Mouse (Mus musculus): ENCODE measurements around the gene Espl1.
"Not testable (repeated sequence)": the region's sequence is repeated elsewhere in the genome, so short reads cannot be mapped to it uniquely, and the experiment has no call there.

Espl1 gene

DNA sequence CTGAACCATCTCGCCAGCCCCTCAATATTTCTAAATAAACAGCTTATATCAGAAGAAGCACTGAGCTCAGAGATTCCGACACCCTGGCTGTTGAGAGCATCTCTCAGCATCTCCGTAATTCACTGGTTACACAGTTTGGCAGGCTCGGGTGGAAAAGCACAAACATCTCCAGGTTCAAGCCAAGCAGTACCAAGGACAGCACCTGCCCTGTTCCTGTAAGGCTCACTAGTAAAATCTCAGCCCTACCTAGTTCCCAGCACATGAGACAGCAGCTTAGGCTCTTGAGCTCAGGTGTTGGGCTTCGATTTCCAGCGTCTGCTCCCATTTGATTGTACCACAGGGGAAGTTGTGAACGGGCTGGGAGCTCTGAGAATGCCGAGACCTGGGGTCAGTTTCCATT lies 39.2 kb downstream of the Espl1 start:
- DNase-seq (ENCODE audit: low spot score): no peak

DNA sequence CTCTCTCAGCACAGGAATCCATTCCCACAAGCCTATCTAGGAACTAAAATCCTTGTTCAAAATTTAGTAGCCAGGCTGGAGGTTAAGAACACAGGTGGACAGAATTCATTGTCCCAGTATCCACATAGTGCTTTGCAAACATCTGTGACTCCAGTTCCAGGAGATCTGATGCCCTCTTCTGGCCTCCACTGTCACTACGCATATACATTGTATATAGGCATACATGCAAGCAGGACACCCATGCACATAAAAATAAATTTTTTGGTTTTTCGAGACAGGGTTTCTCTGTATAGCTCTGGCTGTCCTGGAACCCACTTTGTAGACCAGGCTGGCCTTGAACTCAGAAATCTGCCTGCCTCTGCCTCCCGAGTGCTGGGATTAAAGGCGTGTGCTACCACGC lies 39.9 kb downstream of the Espl1 start:
- DNase-seq (ENCODE audit: low spot score): not testable (repeated sequence)

DNA sequence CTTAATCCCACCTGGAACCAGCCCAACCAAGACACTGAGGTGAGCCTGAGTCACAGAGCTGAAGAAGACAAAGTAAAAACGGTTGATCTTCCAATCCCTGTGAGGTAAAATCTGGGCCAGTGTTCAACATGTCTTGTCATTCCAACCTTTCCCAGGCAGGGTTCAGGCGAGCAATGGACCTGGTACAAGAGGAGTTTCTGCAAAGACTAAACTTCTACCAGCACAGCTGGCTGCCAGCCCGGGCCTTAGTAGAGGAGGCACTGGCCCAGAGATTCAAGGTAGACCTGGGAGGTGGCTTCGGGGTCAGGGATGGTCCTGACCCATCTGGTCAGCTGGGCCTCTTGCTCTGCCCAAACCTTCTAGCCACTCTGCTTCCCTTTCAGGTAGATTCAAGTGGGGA lies 40.9 kb downstream of the Espl1 start:
- DNase-seq (ENCODE audit: low spot score): no peak

DNA sequence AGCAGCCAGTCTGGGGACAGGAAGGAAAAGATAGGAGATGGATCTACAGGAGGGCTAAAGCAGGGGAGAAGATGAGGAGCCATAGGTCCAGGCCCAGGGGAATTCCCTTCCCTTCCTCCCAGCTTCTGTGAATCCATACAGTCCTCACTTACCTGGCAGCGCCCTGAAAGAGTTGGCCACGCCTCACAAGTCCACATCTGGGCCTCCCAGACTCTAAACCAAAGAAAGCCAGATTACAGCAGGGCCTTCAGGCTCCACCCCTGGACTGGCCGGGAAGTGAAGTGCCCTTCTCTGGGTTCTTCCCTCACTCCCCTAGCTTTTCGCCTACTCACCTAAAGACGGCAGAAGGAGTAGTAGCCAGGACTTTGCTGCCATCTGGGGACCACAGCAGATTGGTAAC lies 43.5 kb downstream of the Espl1 start:
- DNase-seq (ENCODE audit: low spot score): no peak

DNA sequence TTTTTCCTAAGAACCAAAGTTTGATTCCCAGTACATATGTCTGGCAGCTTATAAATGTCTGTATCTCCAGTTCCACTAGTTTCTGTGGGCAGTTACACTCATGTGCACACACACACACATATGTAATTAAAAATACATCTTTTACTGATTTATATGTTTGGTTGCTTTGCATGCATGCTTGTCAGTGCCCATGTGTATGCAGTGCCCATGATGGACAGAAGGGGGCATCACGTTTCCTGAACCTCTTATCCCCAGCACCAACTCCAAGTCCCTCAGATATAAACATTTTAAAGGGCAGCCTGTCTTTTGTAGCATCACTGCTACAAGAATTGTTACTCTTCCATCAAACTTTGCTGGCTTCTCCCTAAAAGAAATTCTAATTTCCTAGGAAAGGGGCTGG lies 45.5 kb downstream of the Espl1 start:
- DNase-seq (ENCODE audit: low spot score): peak; percentile 55

DNA sequence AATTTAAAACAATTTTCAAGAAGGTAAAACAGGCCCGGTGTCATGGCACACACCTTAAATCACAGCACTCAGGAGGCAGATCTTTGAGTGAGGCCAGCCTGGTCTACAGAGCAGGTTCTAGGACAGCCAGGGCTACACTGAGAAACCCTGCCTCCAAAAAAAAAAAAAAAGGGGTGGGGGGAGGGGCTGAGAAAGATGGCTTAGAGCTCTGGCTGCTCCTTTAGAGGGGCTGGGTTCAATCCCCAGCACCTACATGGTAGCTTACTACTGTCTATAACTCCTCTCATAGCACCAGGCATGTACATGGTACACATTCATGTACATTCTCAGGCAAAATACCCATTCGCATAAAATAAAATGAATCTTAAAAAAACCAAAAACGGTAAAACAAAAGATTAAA lies 48.4 kb downstream of the Espl1 start:
- no peak for DNase-seq (ENCODE audit: low spot score)

DNA sequence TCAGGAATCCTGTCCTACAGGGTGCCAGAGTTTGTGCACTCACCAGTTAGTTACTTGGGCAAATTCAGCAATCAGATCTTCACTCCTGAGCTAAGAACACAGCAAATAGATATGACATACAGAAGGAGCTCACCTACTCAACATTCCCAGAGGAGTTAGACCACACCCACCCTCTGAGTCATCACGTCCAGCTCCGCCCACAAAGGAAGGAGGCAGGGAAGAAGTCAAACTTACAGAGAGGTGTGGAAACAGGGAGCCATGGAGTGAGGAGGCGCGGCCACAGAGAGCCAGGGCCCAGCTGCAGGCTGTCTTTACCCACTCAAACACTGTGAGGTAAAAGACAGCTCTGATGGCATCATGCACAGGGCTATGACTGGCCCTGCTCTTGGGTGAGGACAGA lies 50.4 kb downstream of the Espl1 start:
- DNase-seq (ENCODE audit: low spot score): no peak

DNA sequence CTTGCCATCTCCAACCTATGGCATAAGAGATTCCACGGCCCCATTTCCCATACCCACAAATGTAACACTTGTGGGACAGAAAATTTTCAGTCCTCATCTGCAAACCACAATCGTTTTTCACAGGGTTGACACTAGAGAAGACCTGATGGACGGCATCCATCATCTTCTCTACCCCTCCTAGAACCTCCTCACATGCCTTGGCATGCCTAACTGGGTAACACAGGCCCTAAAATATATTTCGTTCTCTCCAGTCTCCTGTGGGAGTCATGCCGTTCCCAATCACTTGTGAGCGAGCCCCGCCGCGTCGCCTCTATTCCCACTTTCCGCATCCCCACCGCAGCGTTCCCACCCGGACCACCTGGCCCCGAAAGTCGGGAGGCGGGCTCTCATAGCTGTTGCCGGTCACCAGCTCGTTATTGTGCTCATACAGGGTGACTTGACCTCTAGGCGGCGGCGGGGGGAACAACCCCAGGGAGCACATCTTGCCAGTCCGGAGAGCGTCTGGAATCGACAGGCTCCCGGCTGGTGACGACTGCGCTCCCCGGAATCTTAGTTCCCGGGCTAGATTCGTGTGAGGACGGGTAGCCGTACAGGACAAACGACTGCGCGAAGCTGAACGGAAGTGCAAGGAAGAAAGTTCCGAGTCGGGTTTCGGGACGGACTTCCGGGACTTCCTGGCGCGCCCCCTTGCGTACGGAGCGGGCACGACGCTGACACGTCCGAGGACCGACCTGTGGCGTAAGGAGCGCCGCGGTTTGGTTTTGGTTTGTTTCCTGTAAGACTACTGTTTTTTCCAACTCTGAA lies 54.3 kb downstream of the Espl1 start, which contains the start of gene Aaas:
Gene Aaas (minus strand): TSS at position 634 of the 804 bp plus-strand sequence.
- DNase-seq (ENCODE audit: low spot score): peak; percentile 96

DNA sequence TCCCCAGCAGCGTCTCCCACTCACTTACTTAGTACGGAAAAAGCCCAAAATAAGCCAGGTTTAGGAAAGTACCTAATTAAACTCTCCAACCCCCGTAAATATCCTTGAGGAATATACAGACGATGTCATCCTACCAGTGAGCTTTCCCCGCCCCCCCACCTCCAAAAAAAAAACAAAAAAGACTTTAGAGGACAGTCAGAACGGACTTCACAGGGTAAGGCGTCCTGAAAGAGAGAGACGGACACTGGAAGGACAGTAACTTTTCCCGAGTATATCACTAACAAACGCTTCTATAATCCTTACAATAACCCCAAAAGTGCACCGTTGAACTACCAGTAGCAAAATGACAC lies 54.9 kb downstream of the Espl1 start:
- no peak for DNase-seq (ENCODE audit: low spot score)

DNA sequence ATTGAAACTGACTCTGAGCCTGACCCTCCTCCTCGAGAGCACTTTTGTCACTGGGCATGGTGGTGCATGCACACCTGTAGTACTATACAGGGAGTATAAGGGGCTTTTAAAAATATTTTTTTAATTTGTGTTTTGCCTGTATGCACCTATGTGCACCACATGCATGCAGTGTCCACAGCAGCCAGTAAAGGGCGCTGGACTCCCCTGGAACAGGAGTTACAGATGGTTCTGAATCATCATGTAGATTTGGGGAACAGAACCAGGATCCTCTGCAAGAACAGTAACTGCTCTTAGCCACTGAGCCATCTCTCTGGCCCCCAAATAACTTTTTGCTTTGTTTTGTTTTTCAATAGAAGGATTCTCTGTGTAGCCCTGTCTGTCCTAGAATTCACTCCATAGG lies 56.1 kb downstream of the Espl1 start:
- DNase-seq (ENCODE audit: low spot score): no peak

DNA sequence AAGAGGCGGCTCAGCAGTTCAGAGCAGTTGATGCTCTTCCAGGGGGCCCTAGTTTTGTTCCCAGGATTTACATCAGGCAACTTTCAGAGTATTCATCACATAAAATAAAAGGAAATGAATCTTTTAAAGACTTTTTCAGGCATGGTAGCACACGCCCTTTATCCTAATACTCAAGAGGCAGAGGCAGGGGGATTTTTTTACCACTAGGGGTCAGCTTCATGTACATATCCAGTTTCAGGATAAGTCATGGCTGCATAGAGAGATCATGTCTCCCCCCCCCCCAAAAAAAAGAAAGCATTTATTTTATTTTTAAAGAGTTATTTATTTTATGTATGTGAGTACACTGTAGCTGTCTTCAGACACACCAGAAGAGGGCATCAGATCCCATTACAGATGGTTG lies 57.9 kb downstream of the Espl1 start:
- DNase-seq (ENCODE audit: low spot score): no peak

DNA sequence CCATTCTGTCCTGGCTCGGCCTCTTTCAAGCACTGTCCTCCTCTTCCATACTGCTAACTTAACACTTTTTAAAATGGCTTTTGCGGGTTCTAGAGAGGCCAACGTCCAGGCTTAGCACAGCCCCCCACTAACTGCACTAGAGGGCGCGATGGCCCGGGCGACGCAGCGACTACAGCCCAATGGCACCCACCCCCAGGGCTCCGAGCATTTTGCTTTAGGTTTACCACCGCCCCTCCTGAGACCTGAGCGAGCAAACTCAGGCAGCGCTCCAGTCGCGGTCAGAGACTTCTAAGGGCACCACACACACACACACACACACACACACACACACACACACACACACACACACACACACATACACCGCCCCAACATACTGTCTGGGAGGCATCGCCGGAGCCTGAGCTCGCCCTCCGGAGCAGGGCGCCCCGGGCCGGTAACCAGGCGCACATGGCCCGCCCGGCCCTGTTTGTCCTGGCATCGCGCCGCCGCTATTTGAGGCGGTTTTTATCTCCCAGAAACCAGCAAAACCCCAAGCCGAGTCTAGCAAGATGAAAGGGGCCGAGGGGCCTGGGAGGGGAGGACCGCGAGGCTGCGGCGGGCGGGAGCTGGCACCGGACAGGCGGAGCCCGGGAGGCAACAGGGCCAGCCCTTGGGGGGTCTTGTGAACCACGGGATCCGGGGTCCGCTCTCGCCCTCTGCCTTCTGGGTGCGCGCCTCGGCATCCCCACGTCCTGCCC lies 59.2 kb downstream of the Espl1 start:
- DNase-seq (ENCODE audit: low spot score): no peak

DNA sequence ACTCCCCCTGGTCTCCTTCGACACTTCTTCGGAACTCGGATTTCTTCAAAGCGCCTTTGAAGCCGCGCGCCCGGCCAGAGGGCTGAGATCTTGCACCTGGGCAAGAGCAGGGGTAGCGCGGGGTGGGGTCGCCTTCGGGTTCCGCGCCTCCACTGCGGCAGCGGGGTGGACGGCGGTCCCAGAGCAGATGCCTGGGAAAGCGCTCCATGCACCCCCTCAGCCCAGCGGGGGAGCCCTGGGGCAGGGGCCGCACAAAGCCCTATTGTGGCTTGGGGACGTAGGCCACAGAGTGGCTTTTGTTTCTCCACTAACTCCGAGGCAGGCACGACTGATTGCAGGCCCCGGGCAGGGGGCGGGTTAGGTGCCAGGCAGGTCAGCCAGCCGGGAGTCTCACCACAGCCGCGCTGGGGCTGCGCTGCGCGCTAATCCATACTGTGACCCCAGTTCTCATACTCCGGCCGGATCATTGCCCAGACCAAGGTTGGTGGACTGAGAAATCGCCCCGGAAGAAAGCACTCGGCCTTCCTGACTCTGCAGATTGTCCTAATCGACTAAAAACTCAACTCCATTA lies 59.9 kb downstream of the Espl1 start:
- DNase-seq (ENCODE audit: low spot score): no peak

DNA sequence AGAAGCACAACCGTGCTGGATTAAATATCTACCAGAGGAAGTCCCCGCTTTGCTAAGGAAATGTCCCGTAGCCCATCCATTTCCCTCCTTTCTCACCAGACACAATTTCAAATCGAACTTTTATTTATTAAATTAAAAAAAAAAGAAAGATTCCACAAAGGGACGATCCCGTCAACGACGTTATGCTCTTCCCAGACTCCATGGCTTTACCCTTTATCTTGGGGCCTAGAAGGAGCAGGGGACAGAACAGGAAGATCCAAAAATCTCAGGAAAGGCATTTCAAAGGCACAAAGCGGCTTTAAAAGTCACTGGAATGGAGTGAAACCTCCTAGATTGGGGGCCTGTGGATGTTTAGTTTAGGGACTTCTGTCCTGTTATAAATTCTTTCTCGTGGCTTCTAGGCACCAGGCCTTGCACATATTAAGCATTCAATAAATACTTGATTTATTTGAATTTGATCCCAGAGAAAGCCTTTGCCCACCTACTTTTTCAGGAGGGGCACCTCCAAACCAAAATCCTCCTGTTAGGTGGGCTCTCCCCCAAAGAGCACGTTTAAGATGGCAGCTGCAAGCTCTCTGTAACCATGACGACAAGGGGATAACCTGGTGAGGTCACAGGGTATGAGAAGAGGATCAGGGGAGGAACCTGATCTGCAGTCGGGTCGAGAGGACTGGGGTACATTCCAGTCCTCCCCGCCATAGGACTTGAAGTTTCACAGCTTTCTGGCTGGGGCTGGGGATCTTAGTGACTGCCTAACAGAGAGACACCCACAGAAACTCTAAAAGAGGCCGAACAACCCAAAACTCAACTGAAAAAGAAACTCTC lies 60.6 kb downstream of the Espl1 start:
- no peak for DNase-seq (ENCODE audit: low spot score)

DNA sequence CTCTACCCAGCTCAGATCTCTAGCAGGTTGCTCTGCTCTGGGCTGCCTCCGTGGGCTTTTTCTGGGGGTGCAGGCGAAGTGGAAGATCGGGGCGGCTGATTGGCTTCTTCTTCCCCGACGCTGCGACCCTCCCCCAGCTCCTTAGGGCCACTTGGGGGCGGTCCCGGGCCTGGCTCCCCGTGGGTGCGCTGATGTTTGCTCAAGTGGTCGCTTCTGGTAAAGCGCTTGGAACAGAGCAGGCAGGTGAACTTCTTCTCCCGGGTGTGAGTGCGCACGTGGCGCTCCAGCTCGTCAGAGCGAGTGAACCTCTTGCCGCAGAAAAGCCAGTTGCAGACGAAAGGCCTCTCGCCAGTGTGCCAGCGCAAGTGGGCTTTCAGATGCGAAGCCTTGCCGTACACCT lies 62.1 kb downstream of the Espl1 start:
- DNase-seq (ENCODE audit: low spot score): no peak

DNA sequence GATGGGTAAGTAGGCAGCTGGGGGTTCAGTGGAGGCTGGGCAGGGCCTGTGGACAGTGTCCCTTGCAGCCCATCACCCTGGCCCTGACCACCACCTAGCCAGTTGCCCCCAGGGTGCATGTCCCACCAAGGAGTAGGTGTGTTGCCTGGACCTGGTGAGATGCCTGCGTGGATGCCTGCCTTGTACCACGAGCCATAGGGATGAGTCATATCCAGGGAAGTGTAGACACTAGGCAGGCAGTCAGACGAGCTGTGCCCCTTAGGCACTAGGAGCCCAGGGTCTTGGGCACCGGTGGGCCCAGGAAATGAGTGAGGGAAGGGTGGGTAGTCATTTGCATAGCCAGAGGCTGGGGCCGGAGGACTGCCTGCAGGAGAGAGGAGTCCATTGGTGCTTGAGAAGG lies 62.8 kb downstream of the Espl1 start:
- no peak for DNase-seq (ENCODE audit: low spot score)

DNA sequence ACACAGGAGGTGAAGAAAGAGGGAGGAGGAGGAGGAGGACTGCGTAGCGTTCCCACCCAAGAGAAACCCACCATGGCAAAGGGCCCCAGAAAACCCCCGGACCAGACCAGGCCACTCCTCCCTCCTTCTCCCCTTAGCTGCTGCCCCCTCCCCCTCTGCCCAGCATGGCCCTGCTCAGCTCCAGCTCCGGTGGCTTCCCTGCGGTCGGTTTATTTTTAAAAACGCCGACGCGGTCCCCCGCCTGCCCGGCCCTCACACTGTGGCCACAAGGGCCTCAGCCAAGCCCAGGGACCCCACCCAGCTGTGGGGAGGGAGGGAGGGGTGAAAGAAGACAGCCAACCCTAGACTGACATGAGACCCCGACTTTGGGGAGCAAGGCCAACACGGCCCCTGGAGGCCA lies 66.6 kb downstream of the Espl1 start:
- no peak for DNase-seq (ENCODE audit: low spot score)

DNA sequence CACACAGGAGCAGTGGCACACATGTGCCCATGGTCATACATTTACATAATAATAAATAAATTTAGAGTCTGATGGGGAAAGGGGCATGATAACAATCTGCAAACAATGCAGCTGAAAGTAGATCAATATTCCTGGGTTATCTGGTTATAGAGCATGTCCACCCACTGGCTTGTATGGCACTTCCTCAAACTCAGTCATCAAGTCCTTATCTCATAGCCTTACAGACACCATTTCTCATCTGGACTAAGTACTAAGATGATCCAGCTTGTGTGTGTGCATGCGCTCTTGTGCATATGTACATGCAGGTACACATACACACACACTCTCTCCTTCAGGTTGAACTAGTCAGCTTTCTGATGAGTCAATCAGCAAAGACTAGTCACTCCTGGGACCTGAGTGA lies 68.6 kb downstream of the Espl1 start:
- no peak for DNase-seq (ENCODE audit: low spot score)

DNA sequence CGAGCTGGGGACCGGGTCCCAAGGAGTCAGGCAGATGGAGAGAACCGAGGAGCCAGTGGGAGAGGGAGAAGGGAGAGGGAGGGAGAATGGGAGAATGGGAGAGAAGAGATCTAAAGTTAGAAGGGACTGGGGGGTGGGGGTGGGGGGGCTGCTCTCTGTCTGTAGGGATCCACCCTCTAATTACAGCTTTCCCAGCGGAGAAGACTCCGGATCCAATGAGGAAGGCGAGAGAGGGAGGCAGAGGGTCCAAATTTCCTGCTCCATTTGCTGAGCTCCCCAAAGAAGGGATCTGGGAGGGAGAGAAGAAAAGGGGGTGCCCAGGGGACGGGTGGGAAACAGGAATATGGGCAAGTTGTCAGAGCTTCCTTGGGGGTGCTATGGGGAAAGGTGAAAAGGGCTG lies 70.2 kb downstream of the Espl1 start:
- no peak for DNase-seq (ENCODE audit: low spot score)

DNA sequence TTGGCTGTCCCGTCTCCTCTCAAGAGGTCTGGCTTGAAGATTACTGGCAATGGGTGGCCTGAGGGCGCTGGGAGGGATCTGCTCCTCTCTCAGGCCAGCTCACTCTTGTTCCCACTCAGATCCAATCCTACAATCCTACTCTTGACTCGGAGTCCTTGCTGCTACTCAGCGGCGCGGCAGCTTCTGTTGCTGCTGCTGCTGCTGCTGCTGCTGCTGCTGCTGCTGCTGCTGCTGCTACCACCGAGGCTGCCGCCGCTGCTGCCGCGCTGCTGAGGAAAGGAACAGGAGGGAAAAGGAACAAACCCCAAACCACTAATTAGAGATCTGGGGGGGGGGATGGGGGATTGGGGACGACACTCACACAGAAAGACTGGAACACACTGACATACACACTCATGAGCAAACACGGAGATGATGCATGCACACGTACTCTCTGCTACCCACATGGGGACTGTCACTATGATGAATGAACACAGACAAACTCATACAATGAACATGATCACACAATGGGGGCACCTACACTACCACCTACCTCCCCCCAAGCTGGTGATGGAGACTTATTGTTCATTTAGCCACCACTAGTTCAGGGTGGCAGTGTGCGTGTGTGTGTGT lies 70.8 kb downstream of the Espl1 start, which contains the start of gene Sp7:
Gene Sp7 (minus strand): TSS at position 450 of the 612 bp plus-strand sequence.
- DNase-seq (ENCODE audit: low spot score): no peak

DNA sequence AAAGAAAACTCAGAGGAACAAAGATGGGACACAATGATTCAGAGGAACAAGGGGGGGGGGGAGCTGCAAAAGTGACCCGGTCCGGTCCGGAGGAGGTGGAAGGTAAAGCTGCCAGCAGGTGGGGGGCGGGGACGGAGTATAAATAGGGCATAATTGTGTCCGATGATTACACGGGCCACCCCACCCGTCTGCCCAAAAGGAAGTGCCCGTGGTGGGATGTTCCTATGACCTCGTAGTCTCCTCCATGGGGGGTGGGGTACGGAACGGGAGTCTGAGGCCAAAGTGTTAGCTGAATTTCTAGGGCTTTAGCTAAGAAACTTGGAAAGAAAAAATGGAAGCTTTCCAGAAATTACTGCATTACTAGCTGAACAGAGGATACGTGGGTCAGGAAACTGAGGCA lies 73.9 kb downstream of the Espl1 start:
- no peak for DNase-seq (ENCODE audit: low spot score)

DNA sequence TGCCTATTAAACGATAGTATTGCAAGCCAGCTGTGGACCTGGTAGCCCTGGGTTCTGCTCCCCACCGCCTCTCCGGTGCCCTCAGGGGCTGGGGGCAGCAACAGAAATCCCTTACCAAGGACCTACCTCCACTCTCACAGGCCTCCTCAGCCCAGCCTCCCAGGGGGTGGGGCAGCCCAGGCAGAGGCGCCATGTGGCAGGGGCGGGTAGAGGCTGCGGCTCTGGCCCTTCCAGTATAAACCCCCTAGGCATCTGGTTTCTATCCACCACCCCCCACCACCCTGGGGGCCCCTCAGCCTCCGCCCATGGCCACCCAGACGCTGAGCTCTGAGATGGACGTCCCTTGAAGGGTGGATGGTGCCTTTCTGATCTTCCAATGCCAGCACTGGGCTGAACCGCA lies 74.7 kb downstream of the Espl1 start:
- DNase-seq (ENCODE audit: low spot score): no peak
